Mouse (Mus musculus) left cerebral cortex, adult 9 months (tissue): Measurements from ENCODE around the gene Dnhd1.

Source experiments
- DNase-seq, 2 experiments: peaks; one replicate each; pipeline ENCODE4 v3.0.0; 2022; ENCODE audit warnings: low spot score in 2 of 2

Gene Dnhd1

DNA sequence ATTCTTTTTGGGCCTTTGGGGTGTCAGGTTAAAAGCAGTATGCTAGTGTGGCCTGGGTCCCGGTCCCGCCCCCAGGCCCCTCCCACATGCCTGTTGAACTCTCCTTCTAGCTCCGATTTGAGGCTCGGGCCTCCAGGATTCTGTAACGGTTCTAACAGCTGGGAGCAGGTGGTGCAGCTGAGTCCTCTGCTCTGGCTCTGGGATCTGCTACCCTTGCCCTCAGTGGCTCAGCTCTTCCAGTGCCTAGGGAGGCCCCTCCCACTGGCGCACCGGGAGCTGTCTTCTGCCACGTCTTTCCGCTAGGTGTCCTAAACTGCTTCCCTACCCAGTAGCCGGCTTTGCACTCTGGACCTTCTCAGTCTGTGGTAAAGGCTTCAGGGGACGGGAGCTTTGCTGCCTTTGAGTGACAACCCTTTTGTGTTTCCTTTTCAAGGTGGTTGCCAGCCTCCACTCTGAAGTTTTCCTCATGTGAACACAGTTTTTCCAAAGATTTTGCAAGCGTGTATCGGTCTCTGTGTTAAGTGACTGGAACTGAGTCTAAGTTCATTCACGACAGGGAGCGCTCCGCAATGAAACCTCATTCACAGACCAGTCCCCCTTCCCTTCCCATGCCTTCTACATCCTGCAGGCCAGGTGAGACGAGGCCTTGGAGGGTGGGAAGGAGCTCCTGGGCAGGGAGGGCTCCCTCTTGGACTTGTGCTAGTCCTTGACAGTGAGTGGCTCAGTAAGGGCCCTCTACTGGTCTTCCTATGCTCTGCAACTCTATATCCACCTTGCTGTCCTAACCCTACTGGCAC, at the start of gene Dnhd1:
Gene Dnhd1, plus strand, starts transcription at position 189 of the 797 bp plus-strand sequence.
- peak in 1 of 2 experiments; percentile 65 for DNase-seq

- peak in 1 of 2 experiments; percentile 69 for DNase-seq
Measured at GRCm38 (mm10) chr7:105602860-105603623, 47.6 kb upstream of the Dnhd1 start.

GRCm38 (mm10) chr7:105608467-105608866, 42.2 kb upstream of the Dnhd1 start:
- no peak for DNase-seq

- no peak for DNase-seq
Measured at GRCm38 (mm10) chr7:105611767-105612166, 38.9 kb upstream of the Dnhd1 start.

GRCm38 (mm10) chr7:105614400-105614799, 36.2 kb upstream of the Dnhd1 start:
- no peak for DNase-seq

- no peak for DNase-seq
Measured at GRCm38 (mm10) chr7:105615720-105616119, 34.9 kb upstream of the Dnhd1 start.

DNA sequence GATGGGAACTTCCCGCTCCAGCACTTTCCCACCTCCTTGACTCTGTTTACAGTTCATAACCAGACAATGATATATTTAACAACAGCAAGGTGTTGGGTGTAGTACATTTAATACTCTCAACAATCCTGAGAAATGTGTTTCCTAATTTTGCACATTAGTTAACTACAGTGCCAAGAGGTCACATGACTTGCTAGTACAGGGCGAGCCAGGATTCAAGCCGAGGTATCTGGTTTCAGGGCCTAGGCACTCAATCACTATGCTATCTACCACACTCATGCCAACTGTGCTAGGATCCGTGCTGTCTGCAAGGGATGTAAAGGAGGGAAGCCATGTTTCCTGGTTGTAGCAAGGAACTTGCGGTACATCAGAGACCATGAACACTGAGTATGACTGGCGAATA, 34.1 kb upstream of the Dnhd1 start:
- DNase-seq = no peak

DNA sequence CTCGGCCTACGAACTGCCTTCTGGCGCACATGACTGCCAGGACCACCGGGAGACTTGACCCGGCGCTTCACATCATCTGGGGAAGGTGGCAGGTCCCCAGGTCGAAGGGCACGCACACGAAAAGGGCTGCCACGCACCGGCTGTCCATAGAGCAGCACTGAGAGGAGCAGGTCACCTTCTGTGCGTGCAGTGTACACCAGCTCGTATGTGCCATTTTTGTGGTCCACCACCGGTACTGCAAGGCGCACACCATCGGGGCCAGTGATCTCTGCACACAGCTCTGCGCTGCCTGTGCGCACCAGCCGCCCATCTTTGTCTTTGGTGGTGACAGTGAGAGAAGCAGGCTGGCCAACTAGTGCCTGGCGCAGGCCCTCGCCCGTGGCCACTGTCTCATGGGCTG, 32.8 kb upstream of the Dnhd1 start:
- no peak for DNase-seq

DNA sequence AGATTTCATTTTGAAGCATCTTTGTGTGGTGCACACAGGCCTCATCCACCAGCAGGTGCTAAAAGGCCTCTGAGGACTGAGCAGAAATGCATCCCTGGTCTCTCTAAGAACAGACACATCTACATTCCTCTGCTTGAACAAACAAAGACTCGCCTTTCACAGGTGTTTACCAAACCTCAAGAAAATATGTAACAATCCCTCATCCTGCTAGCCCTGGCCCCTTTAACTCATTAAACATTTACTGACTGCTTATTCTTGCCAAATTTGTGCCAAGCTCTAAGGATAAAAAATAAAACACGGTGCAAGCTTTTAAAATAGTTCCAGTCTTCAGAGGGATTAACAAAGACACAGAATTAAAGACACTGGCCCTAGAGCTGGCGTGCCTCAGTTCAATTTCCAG, 30.9 kb upstream of the Dnhd1 start:
- DNase-seq = no peak

DNA sequence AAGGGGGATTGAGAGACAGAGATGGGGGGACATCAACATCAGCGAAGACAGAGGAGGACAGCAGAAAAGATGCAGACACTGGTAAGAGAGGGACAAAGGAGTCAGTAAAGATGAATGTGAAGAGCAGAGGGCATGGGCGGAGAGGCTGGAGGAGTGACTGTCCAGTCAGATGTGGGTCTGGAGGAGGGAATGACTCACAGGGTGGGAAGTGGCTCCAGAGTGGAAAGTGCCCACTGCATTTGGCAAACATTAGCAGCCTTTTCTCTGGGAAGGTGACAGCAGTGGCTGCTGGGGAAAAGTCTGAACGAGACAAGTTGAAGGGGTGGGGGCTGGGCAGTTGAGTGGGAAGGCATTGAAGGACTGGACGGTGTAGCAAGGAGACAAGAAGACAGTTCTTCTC, 29.6 kb upstream of the Dnhd1 start:
- DNase-seq = no peak

DNA sequence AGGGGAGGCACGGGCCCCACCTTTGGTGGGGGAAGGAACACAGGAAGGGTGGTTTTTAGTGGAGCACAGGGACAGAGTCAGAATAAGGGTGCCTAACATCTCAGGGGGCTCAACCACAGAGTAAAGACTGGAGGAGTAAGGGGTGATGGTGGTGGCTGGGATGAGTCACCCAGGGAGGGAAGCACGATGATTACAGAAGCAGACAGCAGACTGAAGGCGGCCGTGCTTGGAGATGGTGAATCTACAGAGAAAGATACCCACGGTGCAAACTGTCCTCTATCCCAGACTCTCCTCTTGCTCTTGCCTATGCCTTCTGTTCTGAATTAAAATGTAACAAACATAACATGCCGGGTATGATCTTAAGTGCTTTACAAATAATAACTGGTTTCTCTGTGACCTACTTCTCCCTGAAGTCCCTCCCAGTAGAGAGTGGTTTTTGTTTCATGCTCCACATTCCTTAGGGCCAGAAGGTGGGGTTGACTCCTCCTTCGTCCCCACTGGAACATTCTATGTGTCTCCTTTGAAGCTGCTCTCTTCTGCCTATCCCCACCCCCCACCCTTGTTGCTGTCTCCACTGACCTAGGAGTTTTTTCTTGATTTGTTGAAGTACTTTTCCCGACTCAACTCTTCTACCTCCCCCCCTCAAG, 28.9 kb upstream of the Dnhd1 start:
- DNase-seq = no peak

- DNase-seq = no peak
Measured at GRCm38 (mm10) chr7:105625397-105625796, 25.2 kb upstream of the Dnhd1 start.

- peak; percentile 52 to 64 for DNase-seq
Measured at GRCm38 (mm10) chr7:105628633-105629032, 22.0 kb upstream of the Dnhd1 start.

GRCm38 (mm10) chr7:105632551-105632972, 18.1 kb upstream of the Dnhd1 start:
- DNase-seq = no peak

DNA sequence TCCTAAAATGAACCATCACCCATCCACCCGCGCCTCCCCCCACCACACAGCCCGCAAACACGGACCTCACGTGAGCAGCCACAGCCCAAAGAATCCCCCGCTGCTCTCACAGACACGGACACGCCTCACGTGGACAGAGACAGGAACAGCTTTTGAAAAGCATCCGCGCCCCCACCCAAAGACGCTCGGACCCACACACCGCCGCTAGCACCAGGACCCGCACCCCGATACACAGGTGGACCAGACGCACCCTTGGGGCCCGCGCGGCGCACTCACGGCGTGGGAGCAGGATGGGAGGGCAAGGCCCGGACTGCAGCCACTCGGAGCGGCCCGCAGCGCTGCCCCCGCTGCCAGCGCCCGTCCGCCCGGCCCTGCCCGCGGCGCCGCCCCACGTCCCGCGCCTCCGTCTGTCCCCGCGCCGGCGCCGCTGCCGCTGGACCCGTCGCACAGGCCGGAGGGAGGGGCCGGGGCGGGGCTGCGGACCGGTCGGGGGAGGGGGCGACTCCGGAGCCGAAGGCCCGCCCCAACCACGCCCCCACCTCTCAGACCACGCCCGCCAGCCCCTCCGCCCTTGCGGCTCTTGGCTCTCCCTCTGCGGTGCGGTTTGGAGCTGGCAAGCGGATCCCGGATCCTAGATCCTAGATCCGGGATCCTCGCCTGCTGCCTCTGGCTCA, 17.4 kb upstream of the Dnhd1 start, which contains the start of gene Trim3:
Gene Trim3, minus strand, starts transcription at position 445 of the 674 bp plus-strand sequence.
- peak; percentile 77 to 88 for DNase-seq

GRCm38 (mm10) chr7:105633801-105634135, 16.9 kb upstream of the Dnhd1 start:
- no peak for DNase-seq

DNA sequence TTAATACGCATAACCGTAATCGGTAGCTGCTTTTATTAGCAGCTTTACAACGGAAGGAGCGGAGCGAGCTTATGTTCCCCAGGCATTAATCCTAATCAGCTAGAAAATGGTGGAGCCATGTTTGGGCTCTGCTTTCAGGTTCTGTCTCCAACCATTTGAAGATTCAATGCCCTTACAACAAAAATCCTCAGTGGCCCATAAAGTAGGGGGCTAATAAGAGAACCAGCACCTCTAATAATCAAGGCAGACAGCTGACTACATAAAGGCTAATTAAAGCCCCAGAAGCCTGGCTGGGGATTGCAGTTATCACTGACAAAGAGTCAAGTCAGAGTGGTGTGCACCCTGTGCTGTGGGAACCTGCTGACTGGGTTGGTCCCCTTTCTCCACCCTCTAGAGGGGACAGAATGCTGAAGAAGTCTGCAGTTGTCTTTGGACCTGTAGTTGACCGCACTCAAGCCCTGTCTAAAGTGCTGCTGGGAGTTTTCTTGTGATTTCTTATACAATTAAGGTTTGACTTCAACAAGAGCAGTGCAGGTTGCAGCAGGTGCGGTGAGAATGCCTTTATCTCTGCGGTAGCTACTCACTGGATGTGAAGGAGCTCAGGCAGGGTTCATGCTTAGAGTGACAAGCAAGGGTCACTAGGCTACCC, 16.2 kb upstream of the Dnhd1 start:
- no peak for DNase-seq

DNA sequence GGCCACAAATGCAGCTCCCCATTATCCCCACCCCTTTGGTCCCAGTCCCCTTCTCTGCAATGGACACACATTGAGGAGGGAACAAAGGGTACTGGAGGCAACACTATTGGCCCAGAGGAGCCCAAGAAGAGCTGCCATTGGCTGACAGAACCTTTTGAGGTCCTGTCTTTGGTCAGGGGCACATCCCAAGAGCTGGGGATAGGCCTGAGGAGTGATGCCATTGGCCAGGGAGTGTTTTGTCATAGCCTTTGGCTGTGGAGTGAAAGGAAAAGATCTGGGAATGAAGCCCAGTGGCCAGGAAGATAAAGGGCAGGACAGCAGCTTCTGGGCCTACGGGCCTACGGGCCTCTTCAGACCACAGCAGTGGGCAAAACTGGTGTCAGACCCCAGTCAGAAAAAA, 14.9 kb upstream of the Dnhd1 start:
- DNase-seq = no peak

DNA sequence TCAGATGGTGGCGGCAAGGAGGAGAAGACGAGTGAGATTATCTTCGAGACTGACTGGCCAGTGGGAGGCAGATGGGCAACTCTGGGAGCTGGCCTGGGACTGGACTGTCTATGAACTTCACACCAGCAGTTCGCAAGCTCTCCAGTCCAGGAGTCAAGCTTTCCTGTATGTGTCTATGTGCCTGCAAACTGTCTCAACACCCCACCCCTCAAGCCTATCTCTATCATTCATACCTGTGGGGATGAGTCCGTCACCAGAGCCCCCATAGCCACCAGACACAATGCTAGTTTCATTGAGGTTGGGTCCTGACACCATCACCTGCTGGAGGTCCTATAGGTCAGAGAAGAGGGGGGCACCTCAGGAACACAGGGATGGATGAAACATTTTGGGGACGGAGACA, 11.9 kb upstream of the Dnhd1 start:
- DNase-seq = no peak

DNA sequence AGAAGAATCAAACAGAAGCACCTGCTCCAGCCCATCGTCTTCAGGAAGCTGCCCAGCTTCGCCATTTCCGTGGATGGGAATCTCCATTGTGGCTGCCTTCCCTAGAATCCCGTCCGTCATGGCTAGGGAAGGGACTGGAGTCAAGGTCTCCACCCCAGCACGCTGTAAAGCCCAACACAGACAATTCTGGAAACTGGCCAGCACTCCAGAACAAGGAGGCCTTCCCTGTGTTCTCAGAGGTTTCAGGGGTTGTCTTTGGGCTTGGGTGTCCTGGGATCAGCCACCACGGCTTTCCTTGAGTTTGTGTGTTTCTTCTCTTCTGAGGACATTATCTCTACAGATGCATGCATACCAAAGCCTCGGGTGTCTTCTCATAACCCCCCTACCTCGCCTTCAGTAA, 11.3 kb upstream of the Dnhd1 start:
- no peak for DNase-seq

DNA sequence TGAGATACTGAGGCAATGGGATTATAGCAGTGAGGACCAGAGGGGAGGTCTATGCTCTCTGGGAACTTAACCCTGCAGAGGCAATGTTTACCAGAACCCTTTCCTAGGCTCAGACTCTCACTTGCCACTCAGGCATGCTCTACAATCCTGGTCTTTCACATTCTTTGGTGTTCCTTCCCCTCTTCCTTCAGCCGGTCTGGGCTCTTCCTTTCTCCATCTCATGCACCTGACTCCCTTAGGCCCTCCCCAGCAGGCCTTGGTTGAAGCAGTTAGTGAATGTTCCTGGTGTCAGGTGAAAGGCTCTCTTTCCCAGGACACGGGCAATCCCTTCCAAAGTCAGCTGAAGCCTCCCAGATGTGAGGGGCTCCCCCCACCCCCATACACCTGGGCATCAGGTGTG, 10.9 kb upstream of the Dnhd1 start, which contains the start of gene Timm10b:
Gene Timm10b, plus strand, starts transcription at position 301 of the 400 bp plus-strand sequence.
- no peak for DNase-seq
